Mouse (Mus musculus) embryonic facial prominence, embryonic 11.5 days (tissue): ENCODE measurements at regions not wholly inside any gene's neighbourhood (a gene's known extent, or its start where the extent isn't known, plus 50 kb on each side); places are given as distances from the start of the nearest gene placed in this dataset.
A peak's percentile ranks its signal among the peaks of the same experiment; 100 is the strongest.

ENCODE experiments used
- ATAC-seq: fragments of 200-750 bp; cut with Nextera tagmentation; replicated peaks from 2 replicates; pipeline ENCODE4 v1.8.0; 2017; ENCODE audit warnings: low read depth; ENCODE audit not compliant: insufficient number of reproducible peaks, low FRiP score, low TSS enrichment
- DNase-seq: peaks from one replicate; pipeline ENCODE4 v3.0.0-alpha.2; 2015; ENCODE audit warnings: low spot score
- H3K27ac ChIP-seq: fragments of 300-500 bp; sonication (generic); replicated peaks from 2 replicates; pipeline ENCODE4 v1.5.1; 2014; ENCODE audit warnings: mild to moderate bottlenecking, low read depth, low read length, control low read depth
- H3K27me3 ChIP-seq: fragments of 300-500 bp; sonication (generic); 2 replicates; pipeline ENCODE4 v1.6.1; 2014; ENCODE audit warnings: mild to moderate bottlenecking, low read length, moderate library complexity, mixed read lengths; ENCODE audit not compliant: control insufficient read depth, insufficient read depth
- H3K36me3 ChIP-seq: fragments of 300-500 bp; sonication (generic); replicated peaks from 2 replicates; pipeline ENCODE4 v1.6.1; 2014; ENCODE audit warnings: low read depth, mild to moderate bottlenecking, low read length, moderate library complexity, mixed read lengths; ENCODE audit not compliant: control insufficient read depth, insufficient read depth
- H3K4me1 ChIP-seq: fragments of 300-500 bp; sonication (generic); 2 replicates; pipeline ENCODE4 v1.6.1; 2014; ENCODE audit warnings: low read length, mixed read lengths; ENCODE audit not compliant: control insufficient read depth, insufficient read depth
- H3K4me2 ChIP-seq: fragments of 300-500 bp; sonication (generic); 2 replicates; pipeline ENCODE4 v1.6.1; 2014; ENCODE audit warnings: low read depth, mild to moderate bottlenecking, control low read depth, low read length, moderate library complexity
- H3K4me3 ChIP-seq: fragments of 300-500 bp; sonication (generic); 2 replicates; pipeline ENCODE4 v1.5.1; 2014; ENCODE audit warnings: low read depth, low read length, control low read depth
- H3K9ac ChIP-seq: fragments of 300-500 bp; sonication (generic); replicated peaks from 2 replicates; pipeline ENCODE4 v1.6.1; 2014; ENCODE audit warnings: mild to moderate bottlenecking, control low read depth, low read length
- H3K9me3 ChIP-seq: fragments of 300-500 bp; sonication (generic); replicated peaks from 2 replicates; pipeline ENCODE4 v1.6.1; 2016; ENCODE audit warnings: mild to moderate bottlenecking, low read length, inconsistent platforms, mixed read lengths; ENCODE audit not compliant: control insufficient read depth
- WGBS: fragments of 180-500 bp; shearing (Covaris S2); extraction: QIAGEN DNeasy Blood & Tissue Kit; methylation state at CpG from one replicate; pipeline ENCODE4 v1.1.7; 2014; 5-methylcytosine and 5-hydroxymethylcytosine counted together

- DNase-seq (no peak), ATAC-seq (no peak)
- H3K4me1 ChIP-seq = no peaks in the 10 kb centered on the region
- H3K36me3 ChIP-seq = no peaks in the 10 kb centered on the region
- no peaks in the 10 kb centered on the region for H3K27me3 ChIP-seq
- H3K9me3 ChIP-seq = no peaks in the 10 kb centered on the region
- no peak overlapping the region for H3K27ac ChIP-seq
- H3K4me3 ChIP-seq = no peak overlapping the region
- H3K4me2 ChIP-seq = no peak overlapping the region
- WGBS = 78% methylated on average over 1 of the region's 1 CpGs
- H3K9ac ChIP-seq = no peak overlapping the region
Observed at GRCm38 (mm10) chr3:17772886-17773285, 175.3 kb upstream of the Cypt12 start.

- DNase-seq (no peak), ATAC-seq (no peak)
- no peak overlapping the region for H3K4me2 ChIP-seq
- H3K9ac ChIP-seq = no peak overlapping the region
- H3K27me3 ChIP-seq = 0 out of 2 replicates have a peak, but pooled peaks cover 2% of the 10 kb centered on the region
- H3K4me3 ChIP-seq = no peak overlapping the region
- H3K9me3 ChIP-seq = no peaks in the 10 kb centered on the region
- no peak overlapping the region for H3K27ac ChIP-seq
- H3K36me3 ChIP-seq = no peaks in the 10 kb centered on the region
- H3K4me1 ChIP-seq = no peaks in the 10 kb centered on the region
- WGBS = 77% methylated on average over 3 of the region's 3 CpGs
Observed at GRCm38 (mm10) chr3:17779152-17779551, 169.1 kb upstream of the Cypt12 start.

- Histone ChIP-seq H3K27me3 (peaks cover 31% of the 10 kb centered on the region), H3K4me2 (no peak overlapping the region), H3K36me3 (no peaks in the 10 kb centered on the region), H3K9me3 (no peaks in the 10 kb centered on the region), H3K9ac (no peak overlapping the region), H3K27ac (no peak overlapping the region), H3K4me1 (peaks cover 8% of the 10 kb centered on the region), H3K4me3 (no peak overlapping the region)
- WGBS = 67% methylated on average over 3 of the region's 3 CpGs
- ATAC-seq (no peak), DNase-seq (no peak)
Observed at GRCm38 (mm10) chr3:17784076-17784475, 164.1 kb upstream of the Cypt12 start.

GRCm38 (mm10) chr3:17784587-17784986 lies 163.6 kb upstream of the Cypt12 start:
- DNase-seq = no peak
- no peak overlapping the region for H3K9ac ChIP-seq
- no peak overlapping the region for H3K4me2 ChIP-seq
- ATAC-seq = no peak
- WGBS = 36% methylated on average over 3 of the region's 3 CpGs
- H3K4me1 ChIP-seq = peaks cover 8% of the 10 kb centered on the region
- no peaks in the 10 kb centered on the region for H3K9me3 ChIP-seq
- no peaks in the 10 kb centered on the region for H3K36me3 ChIP-seq
- no peak overlapping the region for H3K4me3 ChIP-seq
- H3K27me3 ChIP-seq = peaks cover 31% of the 10 kb centered on the region
- no peak overlapping the region for H3K27ac ChIP-seq

GRCm38 (mm10) chr3:17785106-17786022 lies 162.8 kb upstream of the Cypt12 start:
- H3K9me3 ChIP-seq = no peaks in the 10 kb centered on the region
- DNase-seq (peak; percentile 9), ATAC-seq (peak; percentile 49; the same call in 1 of the 2 replicates)
- H3K27ac ChIP-seq = peak overlapping the region; percentile 28; the same call in 1 of the 2 replicates
- peaks cover 8% of the 10 kb centered on the region for H3K4me1 ChIP-seq
- peak overlapping the region; percentile 70 for H3K4me2 ChIP-seq
- H3K27me3 ChIP-seq = peaks cover 34% of the 10 kb centered on the region
- H3K4me3 ChIP-seq = peak overlapping the region; percentile 35
- peak overlapping the region; percentile 55 for H3K9ac ChIP-seq
- 3% methylated on average over 21 of the region's 21 CpGs for WGBS
- no peaks in the 10 kb centered on the region for H3K36me3 ChIP-seq

GRCm38 (mm10) chr3:17786023-17786720 lies 162.0 kb upstream of the Cypt12 start:
- peak; percentile 40 for DNase-seq
- Histone ChIP-seq H3K9ac (peak overlapping the region; percentile 55), H3K27me3 (peaks cover 35% of the 10 kb centered on the region), H3K4me1 (peaks cover 8% of the 10 kb centered on the region), H3K9me3 (no peaks in the 10 kb centered on the region), H3K36me3 (no peaks in the 10 kb centered on the region), H3K4me2 (peak overlapping the region; percentile 70), H3K4me3 (peak overlapping the region; percentile 35), H3K27ac (peak overlapping the region; percentile 37)
- peak; percentile 63 for ATAC-seq
- 0% methylated on average over 42 of the region's 56 CpGs for WGBS

GRCm38 (mm10) chr3:17786721-17787442 lies 161.3 kb upstream of the Cypt12 start:
- peak; percentile 23 for DNase-seq
- peak overlapping the region; percentile 70 for H3K4me2 ChIP-seq
- peaks cover 41% of the 10 kb centered on the region for H3K27me3 ChIP-seq
- WGBS = under 1% methylated on average over 35 of the region's 35 CpGs
- peak overlapping the region; percentile 55 for H3K9ac ChIP-seq
- ATAC-seq = peak; percentile 81
- H3K27ac ChIP-seq = peak overlapping the region; percentile 37
- H3K4me3 ChIP-seq = peak overlapping the region; percentile 35
- H3K36me3 ChIP-seq = no peaks in the 10 kb centered on the region
- H3K4me1 ChIP-seq = peaks cover 8% of the 10 kb centered on the region
- no peaks in the 10 kb centered on the region for H3K9me3 ChIP-seq
